Mouse (Mus musculus): ENCODE data around the gene Crot. TPM values are rescaled to one million over a fixed set of nuclear protein-coding genes. Genes with fewer than 3 reads are reported as not detected.
"Not testable (repeated sequence)": the region's sequence is repeated elsewhere in the genome, so short reads cannot be mapped to it uniquely, and the experiment has no call there.

The Crot gene
- total RNA-seq (2021): 10 to 100 TPM; 22.9 to 27.0 TPM

GRCm38 (mm10) chr5:8996686-8997512 lies at the start of gene Crot:
Gene Crot (minus strand): TSS chr5:8997324.
- intact Hi-C loops (cut with DNase I): loop anchor here (2.0 to 10.0 kb wide), 6 partner anchors 55 to 942 kb away; partner anchors contain the start of genes Dbf4, Dmtf1, Slc25a40 and Tmem243
- DNase-seq: peak; percentile 95 to 97

GRCm38 (mm10) chr5:9045904-9046303 lies 48.8 kb upstream of the Crot start:
- DNase-seq: no peak
- intact Hi-C loops (cut with DNase I): no loop called here

DNA sequence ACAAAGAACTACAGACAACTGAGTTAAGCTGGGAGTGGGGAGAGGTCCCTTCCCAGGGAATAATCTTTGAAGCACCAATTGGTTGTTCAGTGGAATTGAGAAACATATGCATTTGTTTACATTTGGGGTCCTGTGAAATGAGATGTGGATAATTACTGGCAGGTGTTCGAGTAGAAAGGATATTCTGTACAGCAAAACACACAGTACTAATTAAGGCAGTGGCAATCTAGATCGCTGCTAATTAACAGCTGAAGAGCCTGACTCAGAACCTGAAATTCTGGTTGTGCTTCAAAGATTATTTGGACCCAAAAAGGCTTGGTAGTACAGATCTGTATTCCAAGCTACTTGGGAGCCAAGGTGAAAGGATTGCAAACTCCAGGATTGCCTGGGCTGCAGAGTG lies 47.7 kb upstream of the Crot start:
- no peak for DNase-seq
- intact Hi-C loops (cut with DNase I): no loop called here

DNA sequence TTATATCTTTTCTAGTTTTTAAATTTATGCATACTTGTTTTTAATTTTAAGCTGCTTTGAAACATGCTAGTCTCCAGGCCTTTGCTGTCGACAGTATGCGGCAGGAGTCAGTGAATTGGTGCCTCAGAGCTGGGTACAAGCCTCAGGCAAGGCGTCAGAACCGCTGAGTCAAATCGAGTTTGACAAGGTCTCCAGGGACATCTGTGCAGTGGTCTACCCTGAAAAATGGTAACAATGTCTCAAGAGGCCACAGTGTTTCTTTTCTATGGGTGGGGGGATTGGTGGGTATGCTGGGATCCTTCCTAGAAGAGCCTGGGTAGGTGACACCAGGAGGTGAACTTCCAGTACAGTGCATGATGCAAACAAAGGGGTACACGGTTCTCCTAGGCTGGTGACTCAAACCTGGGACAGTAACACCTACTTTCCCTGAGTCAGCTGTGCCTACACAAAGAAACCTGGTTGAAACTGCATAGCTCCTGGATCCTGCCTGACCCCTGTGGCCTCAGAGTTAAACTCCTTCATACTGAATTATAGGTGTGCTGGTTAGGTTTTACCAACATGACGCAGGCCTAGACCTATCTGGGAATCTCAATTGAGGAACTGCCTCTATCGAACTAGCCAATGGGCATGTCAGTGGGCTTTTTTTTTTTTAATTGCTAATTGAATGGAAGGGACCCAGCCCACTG lies 46.6 kb upstream of the Crot start:
- no peak for DNase-seq
- intact Hi-C loops (cut with DNase I): no loop called here

- intact Hi-C loops (cut with DNase I): no loop called here
- DNase-seq: no peak
Observed at GRCm38 (mm10) chr5:9042721-9043416, 45.7 kb upstream of the Crot start.

GRCm38 (mm10) chr5:9040665-9041215 lies 43.6 kb upstream of the Crot start:
- no peak for DNase-seq
- intact Hi-C loops (cut with DNase I): no loop called here

GRCm38 (mm10) chr5:9039978-9040377 lies 42.9 kb upstream of the Crot start:
- intact Hi-C loops (cut with DNase I): no loop called here
- DNase-seq: no peak

DNA sequence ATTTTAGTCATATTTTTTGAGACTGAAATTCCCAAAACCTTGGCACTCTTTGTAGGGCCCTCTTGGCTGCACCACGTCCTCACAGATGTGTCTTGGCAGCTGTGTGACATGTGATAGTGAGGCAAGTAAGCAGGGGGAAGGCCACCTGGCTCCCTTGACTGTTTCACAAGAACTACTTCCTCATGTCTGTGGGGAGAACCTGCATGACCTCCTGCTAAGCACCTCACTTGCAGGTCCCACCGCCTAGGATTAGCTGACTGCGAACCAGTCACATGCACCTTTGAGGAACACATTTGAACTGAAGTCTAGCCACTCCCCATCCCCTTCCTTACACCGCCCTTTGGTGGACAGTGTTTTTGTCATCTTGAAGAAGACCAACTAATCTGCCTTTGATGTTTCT lies 40.2 kb upstream of the Crot start:
- no peak for DNase-seq

DNA sequence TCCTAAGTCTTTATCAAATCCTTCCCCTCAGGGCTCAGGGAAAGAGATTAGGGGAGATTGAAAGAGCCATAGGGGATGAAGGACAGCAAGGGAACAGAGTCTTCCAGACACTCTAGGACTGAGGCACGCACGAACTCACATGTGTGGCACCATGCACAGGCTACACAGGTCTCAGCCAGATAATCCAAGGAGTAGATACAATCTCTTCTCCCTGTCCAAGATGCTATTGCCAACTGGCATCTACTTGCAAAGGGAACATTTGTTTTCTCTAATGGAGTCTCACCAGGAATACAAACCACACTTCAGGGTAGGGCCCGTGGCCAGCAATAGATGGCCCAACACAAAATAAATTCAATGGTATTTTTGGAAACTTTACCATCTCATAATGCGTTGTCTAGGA lies 38.3 kb upstream of the Crot start:
- intact Hi-C loops (cut with DNase I): no loop called here
- DNase-seq: no peak

More for the DNA sequence above, 40.2 kb upstream of the Crot start:
- intact Hi-C loops (cut with DNase I): no loop called here

- DNase-seq: no peak
- intact Hi-C loops (cut with DNase I): no loop called here
Observed at GRCm38 (mm10) chr5:9034535-9034934, 37.4 kb upstream of the Crot start.

DNA sequence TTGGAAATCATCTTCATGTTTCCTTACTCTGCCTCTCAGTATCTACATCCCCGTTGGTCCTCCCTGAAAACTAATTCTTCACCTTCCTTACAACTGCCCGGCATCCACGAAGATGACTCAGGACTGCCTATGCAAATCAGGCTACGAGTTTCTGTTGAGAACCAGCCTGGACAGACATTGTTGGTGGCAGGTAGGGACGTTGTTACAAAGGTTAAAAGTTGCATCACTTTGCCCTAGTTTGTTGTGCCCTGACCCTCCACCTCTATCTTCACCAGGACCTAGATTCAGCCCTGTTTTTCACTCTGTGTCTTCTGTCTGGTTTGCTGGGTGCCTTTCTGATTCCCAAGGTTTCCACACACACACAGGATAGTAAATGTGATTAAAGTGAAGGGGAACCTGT lies 36.7 kb upstream of the Crot start:
- DNase-seq: no peak
- intact Hi-C loops (cut with DNase I): no loop called here

- intact Hi-C loops (cut with DNase I): no loop called here
- no peak for DNase-seq
Observed at GRCm38 (mm10) chr5:9032641-9033040, 35.5 kb upstream of the Crot start.

DNA sequence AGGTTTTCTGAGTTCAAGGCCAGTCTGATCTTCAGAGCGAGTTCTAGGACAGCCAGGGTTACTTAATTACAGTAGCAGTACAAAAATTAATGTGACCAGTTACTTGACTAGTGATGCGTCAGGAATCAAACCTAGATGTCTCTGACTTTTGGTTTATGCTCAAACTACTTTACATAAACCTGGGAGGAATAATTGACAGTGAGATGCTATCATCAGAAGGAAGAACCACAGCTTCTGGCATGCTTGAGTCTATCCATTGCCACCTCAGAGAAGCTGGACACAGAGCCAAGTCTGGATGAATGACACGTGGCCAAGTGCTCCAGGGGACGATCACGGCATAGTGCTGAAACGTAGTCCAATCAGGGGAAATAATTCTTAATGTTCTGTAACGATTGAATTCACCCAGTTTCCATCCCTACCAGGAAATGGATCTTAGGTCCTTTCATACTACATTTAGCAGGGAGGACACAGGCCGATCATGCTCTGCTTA lies 35.0 kb upstream of the Crot start:
- DNase-seq: no peak
- intact Hi-C loops (cut with DNase I): no loop called here

- intact Hi-C loops (cut with DNase I): no loop called here
- DNase-seq: peak; percentile 4 to 7
Observed at GRCm38 (mm10) chr5:9028266-9028841, 31.2 kb upstream of the Crot start.

GRCm38 (mm10) chr5:9015352-9015751 lies 18.2 kb upstream of the Crot start:
- peak; percentile 9 to 16 for DNase-seq
- intact Hi-C loops (cut with DNase I): no loop called here

DNA sequence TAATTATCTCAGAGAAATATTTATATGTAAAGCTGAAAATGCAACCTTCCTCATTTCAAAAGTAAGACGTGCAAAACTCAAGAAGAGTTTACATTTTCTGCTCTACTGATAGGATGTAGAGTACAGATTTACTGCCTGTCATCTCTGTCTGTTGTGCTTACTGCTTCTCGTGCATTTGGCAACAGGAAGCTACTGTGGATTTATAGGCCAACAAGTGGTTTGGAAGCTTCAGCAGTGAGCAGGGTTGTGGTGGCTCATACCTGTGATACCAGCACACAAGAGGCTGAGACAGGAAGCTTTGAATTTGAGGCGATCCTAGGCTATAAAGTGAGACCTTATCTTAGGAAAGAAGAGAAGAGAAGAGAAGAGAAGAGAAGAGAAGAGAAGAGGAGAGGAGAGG lies 17.6 kb upstream of the Crot start:
- intact Hi-C loops (cut with DNase I): no loop called here
- no peak for DNase-seq

GRCm38 (mm10) chr5:9011374-9011773 lies 14.2 kb upstream of the Crot start:
- DNase-seq: no peak
- intact Hi-C loops (cut with DNase I): no loop called here

GRCm38 (mm10) chr5:9010166-9010565 lies 13.0 kb upstream of the Crot start:
- DNase-seq: no peak
- intact Hi-C loops (cut with DNase I): no loop called here

DNA sequence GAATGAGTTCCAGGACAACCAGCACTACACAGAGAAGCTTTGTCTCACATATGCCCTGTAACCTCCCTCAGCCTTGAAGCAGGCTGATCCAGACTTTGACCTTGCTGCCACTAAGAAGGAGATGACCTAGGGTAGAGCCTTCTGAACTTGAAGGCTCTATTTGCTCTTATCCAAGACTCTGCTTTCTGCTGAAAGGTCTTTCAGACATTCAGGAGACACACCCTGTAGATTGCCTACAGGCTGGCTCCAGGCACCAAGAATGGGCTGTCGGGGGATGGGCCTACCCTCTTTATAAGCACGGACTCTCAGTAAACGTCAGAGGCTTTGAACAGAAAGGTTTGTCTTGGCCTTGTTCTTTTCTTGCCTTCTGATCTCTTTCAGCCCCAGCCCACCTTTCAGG lies 9.5 kb upstream of the Crot start:
- intact Hi-C loops (cut with DNase I); DNase-seq: not testable (repeated sequence)

- DNase-seq; intact Hi-C loops (cut with DNase I): not testable (repeated sequence)
Observed at GRCm38 (mm10) chr5:9000006-9000405, 2.9 kb upstream of the Crot start.

Data from heart, postnatal 10 days (tissue).